Comparison of ENCODE assay signal across 8 mouse cellular contexts in the genomic region with DNA sequence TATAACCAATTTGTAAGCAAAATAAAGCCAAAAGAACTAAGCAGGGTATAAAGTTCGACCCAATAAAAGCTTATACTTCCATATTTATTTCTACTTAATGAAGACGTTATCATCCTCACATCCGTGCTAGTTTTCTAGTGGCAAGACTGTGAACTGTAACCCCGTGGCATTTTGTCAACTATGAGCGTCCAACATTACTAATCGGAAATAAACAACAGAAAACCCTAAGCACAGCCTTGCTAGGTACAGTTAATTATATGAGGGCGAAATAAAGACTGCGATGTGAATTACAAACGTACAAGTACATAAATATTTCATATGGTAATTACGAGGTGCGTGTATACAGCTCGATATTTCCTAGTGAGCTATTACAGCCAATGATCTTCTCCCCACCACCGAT.
DNase-seq lines count a peak whose midpoint lies in the region; ATAC-seq lines count a peak whose summit lies in the region.

No protein-coding gene starts in this region.

- no peak overlapping the region for H3K27ac ChIP-seq in embryonic facial prominence, embryonic 15.5 days (replicated peaks)
- H3K27ac ChIP-seq in hindbrain, embryonic 16.5 days (ENCODE audit: low read depth, low read length) = peak overlapping the region; percentile 90
- 0 out of 2 replicates have a peak overlapping the region, but pooled peaks have one; percentile 14 for H3K27ac ChIP-seq in midbrain, embryonic 16.5 days (ENCODE audit: low read length)

- H3K4me1 ChIP-seq in embryonic facial prominence, embryonic 15.5 days = no peaks in the 10 kb centered on the region
- H3K4me1 ChIP-seq in hindbrain, embryonic 16.5 days (ENCODE audit: control insufficient read depth, insufficient read depth, low read depth, low read length) = peaks cover 4% of the 10 kb centered on the region; the same call in 1 of the 2 replicates
- peaks cover 16% of the 10 kb centered on the region for H3K4me1 ChIP-seq in midbrain, embryonic 16.5 days (ENCODE audit: control insufficient read depth, insufficient read depth, low read length)

- no peaks in the 10 kb centered on the region for H3K9me3 ChIP-seq in embryonic facial prominence, embryonic 15.5 days (replicated peaks)
- no peaks in the 10 kb centered on the region for H3K9me3 ChIP-seq in hindbrain, embryonic 16.5 days (ENCODE audit: control insufficient read depth, low read length)
- H3K9me3 ChIP-seq in midbrain, embryonic 16.5 days (replicated peaks; ENCODE audit: control insufficient read depth, low read length, poor library complexity, severe bottlenecking) = no peaks in the 10 kb centered on the region

- peak overlapping the region; percentile 68 for H3K4me3 ChIP-seq in embryonic facial prominence, embryonic 15.5 days (replicated peaks)
- peak overlapping the region; percentile 71 for H3K4me3 ChIP-seq in hindbrain, embryonic 16.5 days (ENCODE audit: low read length)
- peak overlapping the region; percentile 67 for H3K4me3 ChIP-seq in midbrain, embryonic 16.5 days (ENCODE audit: low read depth, low read length)

- no peak overlapping the region for H3K9ac ChIP-seq in embryonic facial prominence, embryonic 15.5 days
- H3K9ac ChIP-seq in hindbrain, embryonic 16.5 days (ENCODE audit: low read depth, low read length) = peak overlapping the region; percentile 85; the same call in 1 of the 2 replicates
- no peak overlapping the region for H3K9ac ChIP-seq in midbrain, embryonic 16.5 days (ENCODE audit: low read depth, low read length)

- DNase-seq in heart, adult 18-20 months = peak; percentile 39 to 53
- no peak for DNase-seq in heart, adult 11 months
- DNase-seq in adrenal gland, adult 8-10 months = no peak
- DNase-seq in left cerebral cortex, adult 9 months (ENCODE audit: low spot score in 2 of 2) = no peak
- no peak for DNase-seq in layer of hippocampus, adult 9-11 months

- ATAC-seq in embryonic facial prominence, embryonic 15.5 days (ENCODE audit: insufficient number of reproducible peaks, low FRiP score, low TSS enrichment, low read depth) = no peak
- ATAC-seq in hindbrain, embryonic 16.5 days = no peak
- ATAC-seq in midbrain, embryonic 16.5 days = no peak

- no peaks in the 10 kb centered on the region for H3K36me3 ChIP-seq in embryonic facial prominence, embryonic 15.5 days
- H3K36me3 ChIP-seq in hindbrain, embryonic 16.5 days (ENCODE audit: control insufficient read depth, insufficient read depth, low read length) = no peaks in the 10 kb centered on the region
- H3K36me3 ChIP-seq in midbrain, embryonic 16.5 days (ENCODE audit: control insufficient read depth, insufficient read depth, low read length) = no peaks in the 10 kb centered on the region

- H3K4me2 ChIP-seq in embryonic facial prominence, embryonic 15.5 days (replicated peaks) = peak overlapping the region; percentile 76
- H3K4me2 ChIP-seq in hindbrain, embryonic 16.5 days (ENCODE audit: low read length) = peak overlapping the region; percentile 78
- peak overlapping the region; percentile 59 for H3K4me2 ChIP-seq in midbrain, embryonic 16.5 days (ENCODE audit: low read length)

- H3K27me3 ChIP-seq in embryonic facial prominence, embryonic 15.5 days = no peaks in the 10 kb centered on the region
- H3K27me3 ChIP-seq in hindbrain, embryonic 16.5 days (replicated peaks; ENCODE audit: control insufficient read depth, insufficient read depth, low read length) = no peaks in the 10 kb centered on the region
- H3K27me3 ChIP-seq in midbrain, embryonic 16.5 days (ENCODE audit: control insufficient read depth, insufficient read depth, low read depth, low read length) = no peaks in the 10 kb centered on the region

- 52% methylated on average over 13 of the region's 13 CpGs for WGBS in embryonic facial prominence, embryonic 15.5 days
- WGBS in hindbrain, embryonic 16.5 days = 37% methylated on average over 13 of the region's 13 CpGs
- WGBS in midbrain, embryonic 16.5 days = 32% methylated on average over 13 of the region's 13 CpGs

Comparison
In these comparisons a context has a peak if more than half of its experiments do, and no peak if none do; other contexts are left out.
1. DNase-seq: peak in heart, adult 18-20 months (2 of 2); none in heart, adult 11 months (single experiment), adrenal gland, adult 8-10 months (single experiment), left cerebral cortex, adult 9 months (0 of 2) and layer of hippocampus, adult 9-11 months (single experiment).
2. Peak in every context shown above with its lines, with median percentiles within 50 percentile points of each other: H3K4me2 ChIP-seq and H3K4me3 ChIP-seq.